10 mouse cellular contexts compared by ENCODE assay signal in genomic region chr10:116208727-116209115, GRCm38 (mm10).
DNase-seq lines count a peak whose midpoint lies in the region; ATAC-seq and TF ChIP-seq lines count a peak whose summit lies in the region.
"Had no signal": no experiment of that assay in that cellular context is flagged by ENCODE, and none has a peak within 500 bp of the region (broad histone marks: within the 10 kb centered on the region; RNA-seq: fewer than 3 reads in every experiment).

No protein-coding gene starts in this region.

- no peak overlapping the region for H3K4me3 ChIP-seq in neural tube, embryonic 14.5 days (ENCODE audit: low read depth, low read length)
- no peak overlapping the region for H3K4me3 ChIP-seq in heart, postnatal 0 days (ENCODE audit: low read depth, low read length)
- H3K4me3 ChIP-seq in limb, embryonic 15.5 days: no peak overlapping the region
- no peak overlapping the region for H3K4me3 ChIP-seq in cerebellum, adult 2 months (replicated peaks; ENCODE audit: insufficient read depth, low read depth, low read length)

- H3K27me3 ChIP-seq in neural tube, embryonic 14.5 days (ENCODE audit: control insufficient read depth, insufficient read depth, low read length): no peaks in the 10 kb centered on the region
- H3K27me3 ChIP-seq in heart, postnatal 0 days (ENCODE audit: control insufficient read depth, insufficient read depth, low read length): no peaks in the 10 kb centered on the region
- 0 out of 2 replicates have a peak, but pooled peaks cover 3% of the 10 kb centered on the region for H3K27me3 ChIP-seq in limb, embryonic 15.5 days
- H3K27me3 ChIP-seq in cerebellum, adult 2 months (ENCODE audit: control insufficient read depth, insufficient read depth, low read length): no peaks in the 10 kb centered on the region

- H3K4me2 ChIP-seq in neural tube, embryonic 14.5 days (ENCODE audit: low read depth, low read length): no peak overlapping the region
- peak overlapping the region; percentile 39; the same call in 1 of the 2 replicates for H3K4me2 ChIP-seq in heart, postnatal 0 days (ENCODE audit: low read depth, low read length)
- H3K4me2 ChIP-seq in limb, embryonic 15.5 days: peak overlapping the region; percentile 14; the same call in 1 of the 2 replicates

- peak overlapping the region; percentile 37; the same call in 1 of the 2 replicates for H3K9ac ChIP-seq in neural tube, embryonic 14.5 days (replicated peaks; ENCODE audit: low read depth, low read length)
- H3K9ac ChIP-seq in heart, postnatal 0 days (replicated peaks; ENCODE audit: low read depth, low read length): 0 out of 2 replicates have a peak overlapping the region, but pooled peaks have one; percentile 8
- H3K9ac ChIP-seq in limb, embryonic 15.5 days: no peak overlapping the region

- no peak for TF ChIP-seq CTCF in heart, postnatal 0 days (IDR thresholded peaks at IDR 0.05; ENCODE audit: low read depth)
- no peak for TF ChIP-seq CTCF in cerebellum, adult 2 months (IDR thresholded peaks at IDR 0.05; ENCODE audit: borderline replicate concordance, insufficient read depth, low read depth, low read length)

- H3K4me1 ChIP-seq in neural tube, embryonic 14.5 days (ENCODE audit: control insufficient read depth, insufficient read depth, low read length): no peaks in the 10 kb centered on the region
- no peaks in the 10 kb centered on the region for H3K4me1 ChIP-seq in heart, postnatal 0 days (ENCODE audit: control insufficient read depth, insufficient read depth)
- H3K4me1 ChIP-seq in limb, embryonic 15.5 days: 0 out of 2 replicates have a peak, but pooled peaks cover 3% of the 10 kb centered on the region
- no peaks in the 10 kb centered on the region; the same call in 1 of the 2 replicates for H3K4me1 ChIP-seq in cerebellum, adult 2 months (ENCODE audit: control insufficient read depth, insufficient read depth, low read length)

- no peaks in the 10 kb centered on the region for H3K9me3 ChIP-seq in neural tube, embryonic 14.5 days (ENCODE audit: control insufficient read depth, low read length)
- no peaks in the 10 kb centered on the region for H3K9me3 ChIP-seq in heart, postnatal 0 days (replicated peaks; ENCODE audit: control insufficient read depth, low read length)
- H3K9me3 ChIP-seq in limb, embryonic 15.5 days: no peaks in the 10 kb centered on the region

- DNase-seq in neural tube, embryonic 10.5 days (ENCODE audit: extremely low spot score, low spot score): no peak
- peak; percentile 45 for DNase-seq in heart, postnatal 0 days (ENCODE audit: low spot score)
- DNase-seq in thymus, postnatal 4 days: no peak
- no peak for DNase-seq in left cerebral cortex, adult 18-20 months (ENCODE audit: low spot score in 2 of 2)
- no peak for DNase-seq in cerebellum, adult 2 months
- DNase-seq: right cerebral cortex, postnatal 4 days had no signal

- H3K27ac ChIP-seq in neural tube, embryonic 14.5 days (ENCODE audit: low read depth, low read length): no peak overlapping the region
- peak overlapping the region; percentile 61 for H3K27ac ChIP-seq in heart, postnatal 0 days (ENCODE audit: low read depth)
- no peak overlapping the region for H3K27ac ChIP-seq in limb, embryonic 15.5 days
- H3K27ac ChIP-seq in cerebellum, adult 2 months (ENCODE audit: insufficient read depth, low read length): no peak overlapping the region

- ATAC-seq in neural tube, embryonic 14.5 days (ENCODE audit: low read depth): no peak
- 0 out of 2 replicates have a peak, but pooled peaks have one; percentile 45 for ATAC-seq in heart, postnatal 0 days (ENCODE audit: insufficient read depth, low read depth)
- no peak for ATAC-seq in limb, embryonic 15.5 days (ENCODE audit: insufficient number of reproducible peaks, low FRiP score, low TSS enrichment, low read depth)
- ATAC-seq: intestine, embryonic 16.5 days had no signal

- peak; percentile 86; the same call in 1 of the 2 replicates for TF ChIP-seq EP300 in heart, postnatal 0 days (IDR thresholded peaks at IDR 0.05; ENCODE audit: low read depth)

- TF ChIP-seq POLR2A in cerebellum, adult 2 months (IDR thresholded peaks at IDR 0.05; ENCODE audit: borderline replicate concordance, insufficient read depth, low read length): no peak

- 54% methylated on average over 9 of the region's 9 CpGs for WGBS in neural tube, embryonic 14.5 days
- 24% methylated on average over 9 of the region's 9 CpGs for WGBS in heart, postnatal 0 days
- 33% methylated on average over 9 of the region's 9 CpGs for WGBS in limb, embryonic 15.5 days
- 53% methylated on average over 9 of the region's 9 CpGs for WGBS in cerebellum, adult 2 months

- H3K36me3 ChIP-seq in neural tube, embryonic 14.5 days (ENCODE audit: control insufficient read depth, insufficient read depth, low read length): no peaks in the 10 kb centered on the region
- H3K36me3 ChIP-seq in heart, postnatal 0 days (replicated peaks; ENCODE audit: control insufficient read depth, insufficient read depth, low read length): no peaks in the 10 kb centered on the region
- no peaks in the 10 kb centered on the region for H3K36me3 ChIP-seq in limb, embryonic 15.5 days
- H3K36me3 ChIP-seq: G1E had no signal
